Mouse (Mus musculus): ENCODE measurements at regions not wholly inside any gene's neighbourhood (a gene's known extent, or its start where the extent isn't known, plus 50 kb on each side); places are given as distances from the start of the nearest gene placed in this dataset.

- no peak overlapping the region for H3K27ac ChIP-seq
- no peak for ATAC-seq
- H3K4me1 ChIP-seq (replicated peaks), result no peaks in the 10 kb centered on the region
- H3K4me3 ChIP-seq (replicated peaks), result no peak overlapping the region
- H3K36me3 ChIP-seq, result no peaks in the 10 kb centered on the region
- WGBS, result 82% methylated on average over 2 of the region's 2 CpGs
- H3K9ac ChIP-seq (replicated peaks), result no peak overlapping the region
- no peaks in the 10 kb centered on the region for H3K9me3 ChIP-seq
- H3K27me3 ChIP-seq, result no peaks in the 10 kb centered on the region
- H3K4me2 ChIP-seq (replicated peaks), result no peak overlapping the region
These were observed 118.7 kb upstream of the Kbtbd8 start for GRCm38 (mm10) chr6:94998371-94998770.

GRCm38 (mm10) chr6:94994376-94994775, 122.7 kb upstream of the Kbtbd8 start:
- Histone ChIP-seq H3K36me3 (no peaks in the 10 kb centered on the region), H3K4me1 (replicated peaks) (no peaks in the 10 kb centered on the region), H3K9me3 (no peaks in the 10 kb centered on the region), H3K27me3 (no peaks in the 10 kb centered on the region), H3K27ac (no peak overlapping the region), H3K4me3 (replicated peaks) (no peak overlapping the region), H3K4me2 (replicated peaks) (no peak overlapping the region), H3K9ac (replicated peaks) (no peak overlapping the region)
- WGBS, result 98% methylated on average over 1 of the region's 1 CpGs
- ATAC-seq, result no peak

GRCm38 (mm10) chr6:94987427-94987826, 129.6 kb upstream of the Kbtbd8 start:
- 39% methylated on average over 5 of the region's 5 CpGs for WGBS
- no peak for ATAC-seq
- H3K9ac ChIP-seq (replicated peaks), result no peak overlapping the region
- H3K27me3 ChIP-seq, result no peaks in the 10 kb centered on the region
- H3K4me1 ChIP-seq (replicated peaks), result no peaks in the 10 kb centered on the region
- no peaks in the 10 kb centered on the region for H3K36me3 ChIP-seq
- H3K9me3 ChIP-seq, result no peaks in the 10 kb centered on the region
- H3K4me3 ChIP-seq (replicated peaks), result no peak overlapping the region
- no peak overlapping the region for H3K27ac ChIP-seq
- no peak overlapping the region for H3K4me2 ChIP-seq (replicated peaks)

- Histone ChIP-seq H3K36me3 (no peaks in the 10 kb centered on the region), H3K9me3 (no peaks in the 10 kb centered on the region), H3K27me3 (no peaks in the 10 kb centered on the region), H3K4me1 (replicated peaks) (no peaks in the 10 kb centered on the region), H3K9ac (replicated peaks) (no peak overlapping the region), H3K4me3 (replicated peaks) (no peak overlapping the region), H3K27ac (no peak overlapping the region), H3K4me2 (replicated peaks) (no peak overlapping the region)
- ATAC-seq, result peak; percentile 72; the same call in 1 of the 2 replicates
- WGBS, result 24% methylated on average over 4 of the region's 4 CpGs
These were observed 130.7 kb upstream of the Kbtbd8 start for GRCm38 (mm10) chr6:94986346-94986745.

- H3K27me3 ChIP-seq, result no peaks in the 10 kb centered on the region
- H3K36me3 ChIP-seq, result no peaks in the 10 kb centered on the region
- WGBS, result 94% methylated on average over 3 of the region's 3 CpGs
- H3K4me3 ChIP-seq (replicated peaks), result no peak overlapping the region
- ATAC-seq, result no peak
- no peaks in the 10 kb centered on the region for H3K9me3 ChIP-seq
- no peaks in the 10 kb centered on the region for H3K4me1 ChIP-seq (replicated peaks)
- H3K27ac ChIP-seq, result no peak overlapping the region
- no peak overlapping the region for H3K9ac ChIP-seq (replicated peaks)
- no peak overlapping the region for H3K4me2 ChIP-seq (replicated peaks)
These were observed 132.6 kb upstream of the Kbtbd8 start for GRCm38 (mm10) chr6:94984411-94984895.

- Histone ChIP-seq H3K36me3 (no peaks in the 10 kb centered on the region), H3K4me2 (replicated peaks) (no peak overlapping the region), H3K4me3 (replicated peaks) (no peak overlapping the region), H3K9ac (replicated peaks) (no peak overlapping the region), H3K4me1 (replicated peaks) (0 out of 2 replicates have a peak, but pooled peaks cover 2% of the 10 kb centered on the region), H3K27ac (no peak overlapping the region), H3K27me3 (0 out of 2 replicates have a peak, but pooled peaks cover 2% of the 10 kb centered on the region), H3K9me3 (no peaks in the 10 kb centered on the region)
- ATAC-seq, result no peak
- WGBS, result 79% methylated on average over 5 of the region's 5 CpGs
These were observed 148.4 kb upstream of the Kbtbd8 start for GRCm38 (mm10) chr6:94968683-94969082.

GRCm38 (mm10) chr6:94966962-94967361, 150.1 kb upstream of the Kbtbd8 start:
- Histone ChIP-seq H3K27ac (no peak overlapping the region), H3K27me3 (0 out of 2 replicates have a peak, but pooled peaks cover 2% of the 10 kb centered on the region), H3K9me3 (no peaks in the 10 kb centered on the region), H3K4me1 (replicated peaks) (peaks cover 2% of the 10 kb centered on the region; the same call in 1 of the 2 replicates), H3K4me2 (replicated peaks) (no peak overlapping the region), H3K9ac (replicated peaks) (no peak overlapping the region), H3K4me3 (replicated peaks) (no peak overlapping the region), H3K36me3 (no peaks in the 10 kb centered on the region)
- no peak for ATAC-seq
- WGBS, result 8% methylated on average over 3 of the region's 3 CpGs

GRCm38 (mm10) chr6:94963204-94963603, 153.8 kb upstream of the Kbtbd8 start:
- Histone ChIP-seq H3K4me2 (replicated peaks) (no peak overlapping the region), H3K4me3 (replicated peaks) (no peak overlapping the region), H3K27ac (no peak overlapping the region), H3K9ac (replicated peaks) (no peak overlapping the region), H3K4me1 (replicated peaks) (peaks cover 2% of the 10 kb centered on the region; the same call in 1 of the 2 replicates), H3K27me3 (no peaks in the 10 kb centered on the region), H3K9me3 (no peaks in the 10 kb centered on the region), H3K36me3 (no peaks in the 10 kb centered on the region)
- ATAC-seq, result no peak
- WGBS, result 88% methylated on average over 4 of the region's 4 CpGs

- WGBS, result 59% methylated on average over 7 of the region's 7 CpGs
- H3K9ac ChIP-seq (replicated peaks), result no peak overlapping the region
- no peak overlapping the region for H3K27ac ChIP-seq
- H3K4me1 ChIP-seq (replicated peaks), result peaks cover 2% of the 10 kb centered on the region; the same call in 1 of the 2 replicates
- H3K4me3 ChIP-seq (replicated peaks), result no peak overlapping the region
- no peak for ATAC-seq
- H3K27me3 ChIP-seq, result no peaks in the 10 kb centered on the region
- H3K9me3 ChIP-seq, result no peaks in the 10 kb centered on the region
- no peak overlapping the region for H3K4me2 ChIP-seq (replicated peaks)
- no peaks in the 10 kb centered on the region for H3K36me3 ChIP-seq
These were observed 154.5 kb upstream of the Kbtbd8 start for GRCm38 (mm10) chr6:94962411-94963087.

GRCm38 (mm10) chr6:94961821-94962220, 155.2 kb upstream of the Kbtbd8 start:
- H3K4me2 ChIP-seq (replicated peaks), result no peak overlapping the region
- ATAC-seq, result no peak
- no peaks in the 10 kb centered on the region for H3K36me3 ChIP-seq
- no peaks in the 10 kb centered on the region for H3K27me3 ChIP-seq
- no peak overlapping the region for H3K9ac ChIP-seq (replicated peaks)
- H3K27ac ChIP-seq, result no peak overlapping the region
- H3K9me3 ChIP-seq, result no peaks in the 10 kb centered on the region
- WGBS, result 73% methylated on average over 1 of the region's 1 CpGs
- peaks cover under 1% of the 10 kb centered on the region; the same call in 1 of the 2 replicates for H3K4me1 ChIP-seq (replicated peaks)
- no peak overlapping the region for H3K4me3 ChIP-seq (replicated peaks)

- H3K9ac ChIP-seq (replicated peaks), result no peak overlapping the region
- ATAC-seq, result 0 out of 2 replicates have a peak, but pooled peaks have one; percentile 20
- 57% methylated on average over 6 of the region's 6 CpGs for WGBS
- no peaks in the 10 kb centered on the region; the same call in 1 of the 2 replicates for H3K4me1 ChIP-seq (replicated peaks)
- no peaks in the 10 kb centered on the region for H3K27me3 ChIP-seq
- peaks cover 4% of the 10 kb centered on the region for H3K9me3 ChIP-seq
- no peak overlapping the region for H3K4me2 ChIP-seq (replicated peaks)
- H3K27ac ChIP-seq, result no peak overlapping the region
- H3K36me3 ChIP-seq, result no peaks in the 10 kb centered on the region
- no peak overlapping the region for H3K4me3 ChIP-seq (replicated peaks)
These were observed 159.1 kb upstream of the Kbtbd8 start for GRCm38 (mm10) chr6:94957990-94958389.

GRCm38 (mm10) chr6:94957172-94957668, 159.8 kb upstream of the Kbtbd8 start:
- no peaks in the 10 kb centered on the region for H3K27me3 ChIP-seq
- H3K27ac ChIP-seq, result no peak overlapping the region
- H3K9me3 ChIP-seq, result peaks cover 5% of the 10 kb centered on the region
- 91% methylated on average over 6 of the region's 6 CpGs for WGBS
- H3K9ac ChIP-seq (replicated peaks), result no peak overlapping the region
- no peak overlapping the region for H3K4me3 ChIP-seq (replicated peaks)
- H3K36me3 ChIP-seq, result no peaks in the 10 kb centered on the region
- no peak overlapping the region for H3K4me2 ChIP-seq (replicated peaks)
- no peak for ATAC-seq
- no peaks in the 10 kb centered on the region; the same call in 1 of the 2 replicates for H3K4me1 ChIP-seq (replicated peaks)
